Mouse (Mus musculus) CH12.LX (cell line): ENCODE data around the gene Bcl2l14. TPM values are rescaled to one million over a fixed set of nuclear protein-coding genes. Genes with fewer than 3 reads are reported as not detected.

Experiments used
- DNase-seq: peaks from one replicate; pipeline ENCODE4 v3.0.0-alpha.2; 2013; ENCODE audit errors: extremely low read depth
- H3K27ac ChIP-seq: 2 replicates; pipeline ENCODE4 v1.5.1; 2012; ENCODE audit warnings: low read depth, mild to moderate bottlenecking, control low read depth, moderate library complexity; ENCODE audit not compliant: insufficient read depth
- H3K27me3 ChIP-seq: replicated peaks from 2 replicates; pipeline ENCODE3; 2012; ENCODE audit warnings: inconsistent platforms
- H3K36me3 ChIP-seq, 2 experiments: replicated peaks in 1 of 2; 2 replicates each; pipeline versions ENCODE3 to v1.6.1; 2012; ENCODE audit warnings: inconsistent platforms in 1 of 2, low read length in 1 of 2, mild to moderate bottlenecking in 1 of 2, mixed read lengths in 1 of 2, moderate library complexity in 1 of 2; ENCODE audit not compliant: control insufficient read depth in 1 of 2, insufficient read depth in 1 of 2
- H3K4me1 ChIP-seq, 2 experiments: 2 replicates each; pipeline ENCODE4 v1.6.1; 2012; ENCODE audit warnings: inconsistent platforms in 1 of 2, moderate library complexity in 1 of 2; ENCODE audit not compliant: insufficient read depth in 2 of 2, control insufficient read depth in 1 of 2
- H3K4me2 ChIP-seq: 2 replicates; pipeline ENCODE4 v1.6.1; 2012; ENCODE audit warnings: low read depth, mild to moderate bottlenecking, control low read depth; ENCODE audit not compliant: poor library complexity, insufficient read depth, severe bottlenecking
- H3K4me3 ChIP-seq, 3 experiments: fragments of 150-350 bp in 1 of 3; sonication (generic) in 1 of 3; replicated peaks in 1 of 3; 2 replicates each; pipeline versions ENCODE3 to v1.5.1; 2011 to 2012; ENCODE audit warnings: low read depth in 2 of 3, low read length in 2 of 3, mild to moderate bottlenecking in 2 of 3, moderate library complexity in 2 of 3, control low read depth in 1 of 3, improper control_type of control experiment in 1 of 3, inconsistent platforms in 1 of 3, mixed read lengths in 1 of 3; ENCODE audit not compliant: poor library complexity in 1 of 3
- H3K79me2 ChIP-seq: replicated peaks from 2 replicates; pipeline ENCODE4 v1.6.1; 2012; ENCODE audit warnings: mild to moderate bottlenecking, moderate library complexity; ENCODE audit not compliant: control insufficient read depth, poor library complexity, insufficient read depth, severe bottlenecking; ENCODE audit errors: extremely low read depth
- H3K9ac ChIP-seq: 2 replicates; pipeline ENCODE4 v1.6.1; 2012; ENCODE audit warnings: low read depth, mild to moderate bottlenecking, control low read depth, moderate library complexity; ENCODE audit not compliant: insufficient read depth
- H3K9me3 ChIP-seq: replicated peaks from 2 replicates; pipeline ENCODE3; 2012; ENCODE audit warnings: low read length, inconsistent platforms, mixed read lengths
- CHD1 ChIP-seq: IDR thresholded peaks from 2 replicates; pipeline ENCODE4 v1.6.1; 2012; ENCODE audit warnings: low read depth, low read length, improper control_type of control experiment, inconsistent platforms
- CHD2 ChIP-seq: IDR thresholded peaks from 2 replicates; pipeline ENCODE4 v1.6.1; 2011; ENCODE audit warnings: low read length, improper control_type of control experiment
- ELF1 ChIP-seq: IDR thresholded peaks from 2 replicates; pipeline ENCODE4 v1.6.1; 2014; ENCODE audit warnings: low read depth, mild to moderate bottlenecking, inconsistent platforms, low read length, improper control_type of control experiment
- HCFC1 ChIP-seq: IDR thresholded peaks from 2 replicates; pipeline ENCODE4 v1.6.1; 2012; ENCODE audit warnings: low read depth, mild to moderate bottlenecking, inconsistent platforms, low read length, improper control_type of control experiment
- IRF4 ChIP-seq: IDR thresholded peaks from 2 replicates; pipeline ENCODE4 v1.6.1; 2014; ENCODE audit warnings: low read depth, mild to moderate bottlenecking, inconsistent platforms, low read length, improper control_type of control experiment
- JUN ChIP-seq: IDR thresholded peaks from 2 replicates; pipeline ENCODE4 v1.6.1; 2011; ENCODE audit warnings: low read depth, mild to moderate bottlenecking, low read length, improper control_type of control experiment, moderate library complexity; ENCODE audit not compliant: insufficient read depth
- JUND ChIP-seq: conservative IDR thresholded peaks from 2 replicates; pipeline ENCODE4 v1.6.1; 2011; ENCODE audit warnings: low read depth, low read length, improper control_type of control experiment
- MYC ChIP-seq: IDR thresholded peaks from 2 replicates; pipeline ENCODE4 v1.6.1; 2011; ENCODE audit warnings: low read depth, mild to moderate bottlenecking, improper control_type of control experiment, low read length
- NELFE ChIP-seq: IDR thresholded peaks from 2 replicates; pipeline ENCODE4 v1.6.1; 2011; ENCODE audit warnings: low read depth, low read length, improper control_type of control experiment
- PAX5 ChIP-seq: IDR thresholded peaks from 2 replicates; pipeline ENCODE4 v1.6.1; 2012; ENCODE audit warnings: low read length, inconsistent platforms, mixed read lengths
- POLR2A ChIP-seq: IDR thresholded peaks from 2 replicates; pipeline ENCODE4 v1.6.1; 2011; ENCODE audit warnings: low read depth, mild to moderate bottlenecking, improper control_type of control experiment, low read length
- POLR2AphosphoS2 ChIP-seq: IDR thresholded peaks from 2 replicates; pipeline ENCODE4 v1.6.1; 2011; ENCODE audit warnings: low read depth, low read length, improper control_type of control experiment
- RCOR1 ChIP-seq: conservative IDR thresholded peaks from 2 replicates; pipeline ENCODE4 v1.6.1; 2012; ENCODE audit warnings: low read depth, mild to moderate bottlenecking, inconsistent platforms, low read length, improper control_type of control experiment
- SMC3 ChIP-seq: IDR thresholded peaks from 2 replicates; pipeline ENCODE4 v1.6.1; 2011; ENCODE audit warnings: low read depth, low read length, improper control_type of control experiment
- TCF12 ChIP-seq: IDR thresholded peaks from 2 replicates; pipeline ENCODE4 v1.6.1; 2014; ENCODE audit warnings: low read depth, mild to moderate bottlenecking, inconsistent platforms, low read length, improper control_type of control experiment
- UBTF ChIP-seq: IDR thresholded peaks from 2 replicates; pipeline ENCODE4 v1.6.1; 2012; ENCODE audit warnings: low read depth, mild to moderate bottlenecking, inconsistent platforms, low read length, improper control_type of control experiment, moderate library complexity
- USF2 ChIP-seq: conservative IDR thresholded peaks from 2 replicates; pipeline ENCODE4 v1.6.1; 2011; ENCODE audit warnings: low read depth, low read length, improper control_type of control experiment
- ZC3H11A ChIP-seq: IDR thresholded peaks from 2 replicates; pipeline ENCODE4 v1.6.1; 2012; ENCODE audit warnings: low read depth, mild to moderate bottlenecking, inconsistent platforms, low read length, improper control_type of control experiment
- dilution Hi-C: fragments of 300-500 bp; cut with MboI; formaldehyde crosslinking; loops from 2 replicates; pipeline ENCODE4 v1.14.3; 2020; ENCODE audit warnings: low sequenced_read_pairs; ENCODE audit not compliant: extremely low pct_unique_long_range_greater_than_20kb, extremely low pct_ligation_motif_present
- in situ Hi-C: fragments of 300-500 bp; cut with MboI; formaldehyde crosslinking; loops from 3 replicates; pipeline ENCODE4 v1.14.3; 2019; ENCODE audit warnings: low sequenced_read_pairs, low pct_ligation_motif_present, low pct_unique_long_range_greater_than_20kb, mixed read lengths
- polyA plus RNA-seq: library from polyadenylated mRNA; unstranded; fragments of >175 nt; gene quantifications from 2 replicates; pipeline ENCODE4 v1.2.1, GENCODE M21; 2012; ENCODE audit warnings: low read depth; ENCODE audit not compliant: insufficient read length
- total RNA-seq, 2 experiments: library from RNA; depleted of rRNA; stranded (reverse); fragments of 300-350 nt in 1 of 2; fragments of >200 nt in 1 of 2; gene quantifications; 2 replicates each; pipeline ENCODE4 v1.2.3; 2012 to 2014

Bcl2l14 gene
- total and polyA plus RNA-seq, 3 experiments = 0.93 to 4.4 (median 3.0) TPM

GRCm38 (mm10) chr6:134439401-134440021 is 43.4 kb downstream of the Bcl2l14 start:
- no peak overlapping the region for H3K4me3 ChIP-seq
- no peaks in the 10 kb centered on the region for H3K9me3 ChIP-seq
- no peak overlapping the region for H3K4me2 ChIP-seq
- no peaks in the 10 kb centered on the region for H3K27me3 ChIP-seq
- TF ChIP-seq CHD2 (no peak), ELF1 (no peak), JUND (no peak), HCFC1 (no peak), RCOR1 (no peak), IRF4 (no peak), SMC3 (no peak), CHD1 (no peak)
- TF ChIP-seq, all 38 proteins: peak for 0
- Histone ChIP-seq H3K4me1 (peaks cover 0 to 13% of the 10 kb centered on the region in 2 experiments; a peak in 1 of 4 replicates), H3K9ac (no peak overlapping the region), H3K27ac (no peak overlapping the region), H3K36me3 (no peaks in the 10 kb centered on the region), H3K79me2 (no peaks in the 10 kb centered on the region)
- in situ Hi-C loops (loop anchor here (25.0 kb wide), 1 partner anchor 423 kb away; no protein-coding TSS in a partner anchor), dilution Hi-C loops (no loop called here)
- DNase-seq = no peak

GRCm38 (mm10) chr6:134440023-134440422 is 43.9 kb downstream of the Bcl2l14 start:
- Histone ChIP-seq H3K9me3 (peaks cover 3% of the 10 kb centered on the region), H3K4me3 (no peak overlapping the region), H3K36me3 (peaks cover 2 to 5% of the 10 kb centered on the region in 2 experiments)
- no peak for DNase-seq
- TF ChIP-seq ZC3H11A = no peak
- no peak for TF ChIP-seq POLR2A
- no peak for TF ChIP-seq HCFC1
- no peak for TF ChIP-seq POLR2AphosphoS2
- no peak for TF ChIP-seq NELFE
- no peak for TF ChIP-seq UBTF
- TF ChIP-seq TCF12 = no peak
- TF ChIP-seq JUND = no peak
- TF ChIP-seq PAX5 = no peak
- TF ChIP-seq USF2 = no peak
- no peak for TF ChIP-seq JUN
- no peak for TF ChIP-seq SMC3
- no peak for TF ChIP-seq MYC
- TF ChIP-seq, all 38 proteins: peak for 0
- Histone ChIP-seq H3K27me3 (no peaks in the 10 kb centered on the region), H3K27ac (no peak overlapping the region), H3K9ac (no peak overlapping the region), H3K4me2 (no peak overlapping the region), H3K79me2 (no peaks in the 10 kb centered on the region), H3K4me1 (peaks cover 0 to 11% of the 10 kb centered on the region in 2 experiments; a peak in 1 of 4 replicates)
- dilution Hi-C loops (no loop called here), in situ Hi-C loops (loop anchor here (25.0 kb wide), 1 partner anchor 422 kb away; no protein-coding TSS in a partner anchor)
